Mouse (Mus musculus) T-helper 1 cell (primary cell): Measurements from ENCODE around the gene Bid.

Experiments used
- in situ Hi-C: fragments of 300-600 bp; cut with MboI, MseI; formaldehyde crosslinking; loops from one replicate; pipeline ENCODE4 v1.15.1; 2025; ENCODE audit warnings: high pct_unique_total_duplicates

The Bid gene

GRCm38 (mm10) chr6:120916074-120916971 lies at the start of gene Bid:
TSS of gene Bid (minus strand) at chr6:120916853.
- in situ Hi-C loops, result no loop called here

GRCm38 (mm10) chr6:120965814-120966213 lies 49.2 kb upstream of the Bid start:
- in situ Hi-C loops, result no loop called here

- in situ Hi-C loops, result no loop called here
These were observed 47.5 kb upstream of the Bid start for GRCm38 (mm10) chr6:120964179-120964578.

GRCm38 (mm10) chr6:120960338-120961030 lies 43.8 kb upstream of the Bid start:
- in situ Hi-C loops, result no loop called here

GRCm38 (mm10) chr6:120957331-120957730 lies 40.7 kb upstream of the Bid start:
- in situ Hi-C loops, result no loop called here

- in situ Hi-C loops, result no loop called here
These were observed 39.9 kb upstream of the Bid start for GRCm38 (mm10) chr6:120956259-120957161.

- in situ Hi-C loops, result no loop called here
These were observed 38.6 kb upstream of the Bid start for GRCm38 (mm10) chr6:120955215-120955614.

GRCm38 (mm10) chr6:120954241-120954640 lies 37.6 kb upstream of the Bid start:
- in situ Hi-C loops, result no loop called here

GRCm38 (mm10) chr6:120952475-120952874 lies 35.8 kb upstream of the Bid start:
- in situ Hi-C loops, result no loop called here

- in situ Hi-C loops, result no loop called here
These were observed 34.7 kb upstream of the Bid start for GRCm38 (mm10) chr6:120951311-120951710.

GRCm38 (mm10) chr6:120945510-120945909 lies 28.9 kb upstream of the Bid start:
- in situ Hi-C loops, result no loop called here

- in situ Hi-C loops, result no loop called here
These were observed 27.3 kb upstream of the Bid start for GRCm38 (mm10) chr6:120943964-120944363.

GRCm38 (mm10) chr6:120943551-120943950 lies 26.9 kb upstream of the Bid start:
- in situ Hi-C loops, result no loop called here

- in situ Hi-C loops, result no loop called here
These were observed 26.4 kb upstream of the Bid start for GRCm38 (mm10) chr6:120943079-120943478.

- in situ Hi-C loops, result no loop called here
These were observed 24.9 kb upstream of the Bid start for GRCm38 (mm10) chr6:120941575-120941974.

- in situ Hi-C loops, result no loop called here
These were observed 24.4 kb upstream of the Bid start for GRCm38 (mm10) chr6:120941084-120941481.

GRCm38 (mm10) chr6:120940446-120941083 lies 23.9 kb upstream of the Bid start:
- in situ Hi-C loops, result no loop called here

GRCm38 (mm10) chr6:120939783-120940182 lies 23.1 kb upstream of the Bid start:
- in situ Hi-C loops, result no loop called here

- in situ Hi-C loops, result no loop called here
These were observed 22.3 kb upstream of the Bid start for GRCm38 (mm10) chr6:120938763-120939450.

- in situ Hi-C loops, result no loop called here
These were observed 21.5 kb upstream of the Bid start for GRCm38 (mm10) chr6:120937999-120938608.
